Mouse (Mus musculus) erythroblast, adult 5-6 weeks (primary cell): ENCODE data around the gene Myh4. TPM values are rescaled to one million over a fixed set of nuclear protein-coding genes. Genes with fewer than 3 reads are reported as not detected.

ENCODE experiments used
- total RNA-seq, 2 experiments: library from RNA; stranded (forward) in 1 of 2; stranded (reverse) in 1 of 2; fragments of 150-400 nt in 1 of 2; fragments of 200-764, 138-1000 nt in 1 of 2; gene quantifications; 2 replicates each; pipeline versions ENCODE4 v1.2.3 to v1.2.4; 2015 to 2017; ENCODE audit warnings: low replicate concordance in 2 of 2

Myh4 gene
- total RNA-seq, 2 experiments from 2014 or later: not detected

Other genes starting within 250 kb of the Myh4 start
- gene Tmem220, start 212.9 kb upstream of the Myh4 start, total RNA-seq (2015; ENCODE audit: low replicate concordance): not detected in 2 replicates
- gene Tmem220, start 212.9 kb upstream of the Myh4 start, total RNA-seq (2017; ENCODE audit: low replicate concordance): not detected in 2 replicates
- gene Adprm, start 185.4 kb upstream of the Myh4 start, total RNA-seq (2015; ENCODE audit: low replicate concordance): 9.6 and 13.2 TPM in 2 replicates
- gene Adprm, start 185.4 kb upstream of the Myh4 start, total RNA-seq (2017; ENCODE audit: low replicate concordance): 8.3 and 8.5 TPM in 2 replicates
- 2.7 and 2.9 TPM in 2 replicates for gene Sco1, start 185.4 kb upstream of the Myh4 start, total RNA-seq (2015; ENCODE audit: low replicate concordance)
- 4.0 and 4.9 TPM in 2 replicates for gene Sco1, start 185.4 kb upstream of the Myh4 start, total RNA-seq (2017; ENCODE audit: low replicate concordance)
- gene Myh3, start 159.7 kb upstream of the Myh4 start, total RNA-seq (2015; ENCODE audit: low replicate concordance): not detected in 2 replicates
- not detected in 2 replicates for gene Myh3, start 159.7 kb upstream of the Myh4 start, total RNA-seq (2017; ENCODE audit: low replicate concordance)
- gene Myh2, start 67.0 kb upstream of the Myh4 start, total RNA-seq (2015; ENCODE audit: low replicate concordance): not detected in 2 replicates
- gene Myh2, start 67.0 kb upstream of the Myh4 start, total RNA-seq (2017; ENCODE audit: low replicate concordance): not detected in 2 replicates
- gene Myh1, start 38.0 kb upstream of the Myh4 start, total RNA-seq (2015; ENCODE audit: low replicate concordance): not detected in 2 replicates
- not detected in 2 replicates for gene Myh1, start 38.0 kb upstream of the Myh4 start, total RNA-seq (2017; ENCODE audit: low replicate concordance)
- not detected in 2 replicates for gene Myh8, start 39.1 kb downstream of the Myh4 start, total RNA-seq (2015; ENCODE audit: low replicate concordance)
- gene Myh8, start 39.1 kb downstream of the Myh4 start, total RNA-seq (2017; ENCODE audit: low replicate concordance): 0.28 TPM in 1 of 2 replicates, not detected in the other
- gene Myh13, start 83.6 kb downstream of the Myh4 start, total RNA-seq (2015; ENCODE audit: low replicate concordance): not detected in 2 replicates
- not detected in 2 replicates for gene Myh13, start 83.6 kb downstream of the Myh4 start, total RNA-seq (2017; ENCODE audit: low replicate concordance)
- 7.5 and 8.6 TPM in 2 replicates for gene Gas7, start 217.4 kb downstream of the Myh4 start, total RNA-seq (2015; ENCODE audit: low replicate concordance)
- 4.5 and 5.5 TPM in 2 replicates for gene Gas7, start 217.4 kb downstream of the Myh4 start, total RNA-seq (2017; ENCODE audit: low replicate concordance)